Mouse (Mus musculus) megakaryocyte, embryonic 14.5 days (primary cell): Measurements from ENCODE around the gene Ankrd13b.

ENCODE experiments used
- FLI1 ChIP-seq: IDR thresholded peaks from 2 replicates; pipeline ENCODE4 v1.6.1; 2012; ENCODE audit warnings: low read length, inconsistent platforms, mixed read lengths
- GATA1 ChIP-seq: IDR thresholded peaks from 3 replicates; pipeline ENCODE4 v1.6.1; 2012; ENCODE audit warnings: mixed read lengths, low read length, inconsistent platforms, borderline replicate concordance

GRCm38 (mm10) chr11:77490451-77490850, 973 bp upstream of the Ankrd13b start:
- TF ChIP-seq GATA1 = no peak
- TF ChIP-seq FLI1 = no peak
